Comparison of ENCODE assay signal across 11 mouse cellular contexts in the genomic region with DNA sequence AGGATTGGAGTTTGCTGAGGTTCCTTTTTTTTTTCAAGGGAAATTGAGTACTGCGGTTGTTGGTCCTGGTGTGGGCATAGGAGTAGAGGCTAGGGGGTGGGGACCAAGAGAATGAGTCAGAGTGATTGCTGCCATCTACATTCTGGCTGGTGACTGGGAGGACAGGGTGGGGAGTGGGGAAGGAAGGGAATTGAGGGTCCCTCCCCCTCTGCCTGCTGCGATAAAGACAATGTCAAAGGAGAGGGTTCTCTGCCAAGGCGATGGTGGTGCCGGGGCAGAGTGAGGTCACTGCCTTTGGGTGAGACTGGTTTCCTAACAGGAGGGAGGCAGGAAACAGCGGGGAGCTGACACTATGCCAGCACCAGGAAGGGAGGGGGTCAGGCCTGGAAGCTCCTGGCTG.
DNase-seq lines count a peak whose midpoint lies in the region; ATAC-seq lines count a peak whose summit lies in the region.
"Had no signal": no experiment of that assay in that cellular context is flagged by ENCODE, and none has a peak within 500 bp of the region (broad histone marks: within the 10 kb centered on the region; RNA-seq: fewer than 3 reads in every experiment).

No protein-coding gene starts in this region.

- no peaks in the 10 kb centered on the region for H3K4me1 ChIP-seq in hindbrain, embryonic 12.5 days
- H3K4me1 ChIP-seq in hindbrain, embryonic 10.5 days (replicated peaks) = 0 out of 2 replicates have a peak, but pooled peaks cover 3% of the 10 kb centered on the region
- no peaks in the 10 kb centered on the region for H3K4me1 ChIP-seq in midbrain, embryonic 15.5 days
- H3K4me1 ChIP-seq: neural tube, embryonic 13.5 days had no signal

- H3K36me3 ChIP-seq in hindbrain, embryonic 12.5 days = no peaks in the 10 kb centered on the region
- H3K36me3 ChIP-seq in hindbrain, embryonic 10.5 days = no peaks in the 10 kb centered on the region
- H3K36me3 ChIP-seq in midbrain, embryonic 15.5 days (replicated peaks) = no peaks in the 10 kb centered on the region
- H3K36me3 ChIP-seq: G1E; neural tube, embryonic 13.5 days had no signal

- DNase-seq in hindbrain, embryonic 10.5 days (ENCODE audit: low spot score) = no peak
- DNase-seq in c-Kit-positive CD71-negative TER-119-negative erythroid progenitor cells, embryonic 14.5 days (ENCODE audit: low read depth) = peak; percentile 33
- DNase-seq in kidney, adult 8-10 months = peak; percentile 20 to 29
- no peak for DNase-seq in c-Kit-positive CD71-positive TER-119-positive erythroid progenitor cells, embryonic 14.5 days (ENCODE audit: low spot score)
- no peak for DNase-seq in frontal cortex, postnatal 14 days (ENCODE audit: low spot score in 2 of 2)
- DNase-seq: thymus, postnatal 4 days had no signal

- ATAC-seq in hindbrain, embryonic 12.5 days (ENCODE audit: low FRiP score) = no peak
- ATAC-seq in megakaryocyte progenitor cell, adult 5-6 weeks (replicated peaks; ENCODE audit: poor library complexity) = peak; percentile 97
- ATAC-seq in midbrain, embryonic 15.5 days (replicated peaks) = no peak

- H3K27ac ChIP-seq in hindbrain, embryonic 12.5 days = no peak overlapping the region
- H3K27ac ChIP-seq in hindbrain, embryonic 10.5 days = no peak overlapping the region
- H3K27ac ChIP-seq in midbrain, embryonic 15.5 days = no peak overlapping the region
- H3K27ac ChIP-seq: neural tube, embryonic 13.5 days had no signal

- no peaks in the 10 kb centered on the region; the same call in 1 of the 2 replicates for H3K27me3 ChIP-seq in hindbrain, embryonic 12.5 days
- H3K27me3 ChIP-seq in hindbrain, embryonic 10.5 days (ENCODE audit: insufficient read depth, poor library complexity, severe bottlenecking) = no peaks in the 10 kb centered on the region
- H3K27me3 ChIP-seq in midbrain, embryonic 15.5 days (replicated peaks) = no peaks in the 10 kb centered on the region
- H3K27me3 ChIP-seq: neural tube, embryonic 13.5 days had no signal

- H3K9me3 ChIP-seq in hindbrain, embryonic 12.5 days (replicated peaks) = no peaks in the 10 kb centered on the region
- no peaks in the 10 kb centered on the region for H3K9me3 ChIP-seq in hindbrain, embryonic 10.5 days
- H3K9me3 ChIP-seq in midbrain, embryonic 15.5 days = no peaks in the 10 kb centered on the region
- H3K9me3 ChIP-seq: G1E; neural tube, embryonic 13.5 days had no signal

- H3K9ac ChIP-seq in hindbrain, embryonic 12.5 days = peak overlapping the region; percentile 38; the same call in 1 of the 2 replicates
- H3K9ac ChIP-seq in midbrain, embryonic 15.5 days = no peak overlapping the region
- H3K9ac ChIP-seq: neural tube, embryonic 13.5 days had no signal

- WGBS in hindbrain, embryonic 12.5 days = 70% methylated on average over 5 of the region's 5 CpGs
- WGBS in hindbrain, embryonic 10.5 days = 66% methylated on average over 5 of the region's 5 CpGs
- WGBS in midbrain, embryonic 15.5 days = 60% methylated on average over 5 of the region's 5 CpGs

- H3K4me3 ChIP-seq in hindbrain, embryonic 12.5 days = no peak overlapping the region
- H3K4me3 ChIP-seq in hindbrain, embryonic 10.5 days = no peak overlapping the region
- no peak overlapping the region for H3K4me3 ChIP-seq in midbrain, embryonic 15.5 days
- H3K4me3 ChIP-seq: neural tube, embryonic 13.5 days had no signal

- no peak overlapping the region for H3K4me2 ChIP-seq in hindbrain, embryonic 12.5 days (replicated peaks)
- no peak overlapping the region for H3K4me2 ChIP-seq in midbrain, embryonic 15.5 days
- H3K4me2 ChIP-seq: neural tube, embryonic 13.5 days had no signal

Comparison
In these comparisons a context has a peak if more than half of its experiments do, and no peak if none do; other contexts are left out.
1. DNase-seq: peak in c-Kit-positive CD71-negative TER-119-negative erythroid progenitor cells, embryonic 14.5 days (single experiment) and kidney, adult 8-10 months (2 of 2); none in hindbrain, embryonic 10.5 days (single experiment), c-Kit-positive CD71-positive TER-119-positive erythroid progenitor cells, embryonic 14.5 days (single experiment) and frontal cortex, postnatal 14 days (0 of 2).